Mouse (Mus musculus) urinary bladder, postnatal 25 days (tissue): Measurements from ENCODE around the gene Psmd3.
A peak's percentile ranks its signal among the peaks of the same experiment; 100 is the strongest.
"Not testable (repeated sequence)": the region's sequence is repeated elsewhere in the genome, so short reads cannot be mapped to it uniquely, and the experiment has no call there.

Source experiments
- DNase-seq: peaks from one replicate; pipeline ENCODE4 v3.0.0; 2022; ENCODE audit warnings: low spot score

Psmd3 gene

GRCm38 (mm10) chr11:98721458-98722226 is 39.3 kb downstream of the Psmd3 start:
- DNase-seq, result no peak

GRCm38 (mm10) chr11:98723098-98723497 is 40.7 kb downstream of the Psmd3 start:
- no peak for DNase-seq

GRCm38 (mm10) chr11:98725926-98726506 is 43.7 kb downstream of the Psmd3 start:
- no peak for DNase-seq

DNA sequence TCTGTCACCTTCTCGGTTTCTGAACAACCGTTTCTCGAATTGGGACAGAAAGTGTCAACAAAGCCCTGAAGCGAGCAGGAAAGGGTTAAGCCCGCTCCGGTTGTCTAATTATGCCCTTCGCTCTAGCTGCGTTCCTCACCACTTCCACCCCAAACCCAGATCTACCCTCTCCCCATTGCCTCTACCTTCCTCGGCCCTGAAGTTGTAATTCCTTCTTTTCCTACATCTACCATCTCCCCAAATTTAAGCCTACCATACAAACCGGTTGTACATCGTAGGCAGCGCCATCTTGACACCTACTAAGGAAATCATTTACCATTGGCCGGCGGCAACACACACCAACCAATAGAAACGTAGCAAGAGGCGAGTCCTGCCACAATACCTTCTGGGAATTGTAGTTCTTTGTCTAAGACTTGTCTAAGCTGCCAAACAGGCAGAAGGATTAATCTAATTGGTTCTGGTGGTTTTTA is 46.8 kb downstream of the Psmd3 start, which contains the start of gene Med24:
Med24 (minus strand) TSS at position 317 of the 470 bp plus-strand sequence.
- DNase-seq, result peak; percentile 62

DNA sequence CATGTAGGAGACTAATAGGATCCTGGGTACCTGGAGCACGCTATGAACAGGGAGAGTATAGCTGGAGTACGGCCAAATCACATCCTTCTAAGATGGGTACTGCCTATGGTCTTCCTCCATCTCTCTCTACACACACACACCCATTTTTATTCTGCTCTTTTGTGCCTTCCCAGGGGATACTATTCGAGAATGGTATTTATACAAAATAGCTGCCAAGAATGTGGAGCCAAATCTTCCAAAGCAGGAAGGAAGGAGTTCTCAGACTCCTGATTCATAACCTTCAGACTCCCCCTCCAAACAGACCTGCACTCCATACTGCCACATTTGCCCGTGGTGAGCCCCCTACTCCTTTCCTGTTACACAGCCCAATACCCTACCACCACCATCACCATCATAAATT is 48.4 kb downstream of the Psmd3 start:
- no peak for DNase-seq

DNA sequence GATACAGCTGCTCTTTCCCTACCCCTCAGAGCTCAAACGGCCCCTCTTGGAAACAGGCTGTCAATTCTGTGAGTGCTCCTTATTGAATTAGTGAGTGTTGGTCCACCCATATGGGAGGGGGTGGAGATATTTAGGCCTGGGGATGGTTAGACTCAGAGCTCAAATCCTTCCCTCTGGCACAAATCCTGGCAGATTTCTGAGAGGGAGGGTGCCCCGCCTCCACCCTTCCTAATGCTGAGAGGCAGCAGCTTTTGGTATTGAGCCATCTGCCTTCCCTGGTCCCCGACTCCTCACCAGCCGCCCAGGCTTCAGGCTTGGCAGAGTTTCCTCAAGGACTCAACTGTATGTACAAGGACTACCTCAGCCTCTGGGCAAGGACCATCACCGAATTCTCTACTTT is 48.8 kb downstream of the Psmd3 start:
- no peak for DNase-seq

- DNase-seq, result no peak
Observed at GRCm38 (mm10) chr11:98734020-98734419, 51.7 kb downstream of the Psmd3 start.

DNA sequence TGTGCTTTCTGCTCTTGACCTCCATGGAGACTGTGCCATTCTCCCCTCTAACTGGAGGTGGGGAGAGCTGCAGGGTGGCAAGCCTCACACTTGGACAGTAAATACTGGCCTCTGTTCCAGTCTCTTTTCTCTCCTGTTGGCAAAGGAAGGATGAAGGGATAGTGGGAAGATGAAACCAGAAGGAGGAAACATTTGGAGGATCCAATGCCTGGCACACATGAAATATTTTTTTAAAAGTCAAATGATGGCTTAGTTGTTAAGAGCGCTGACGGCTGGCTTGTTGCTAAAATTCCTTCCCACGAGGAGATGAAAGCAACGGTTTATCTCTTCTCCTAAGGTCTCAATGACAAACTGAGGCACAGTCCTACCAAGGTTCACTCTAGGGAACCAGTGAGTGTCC is 52.8 kb downstream of the Psmd3 start:
- DNase-seq, result no peak

- no peak for DNase-seq
Observed at GRCm38 (mm10) chr11:98736176-98736575, 53.8 kb downstream of the Psmd3 start.

DNA sequence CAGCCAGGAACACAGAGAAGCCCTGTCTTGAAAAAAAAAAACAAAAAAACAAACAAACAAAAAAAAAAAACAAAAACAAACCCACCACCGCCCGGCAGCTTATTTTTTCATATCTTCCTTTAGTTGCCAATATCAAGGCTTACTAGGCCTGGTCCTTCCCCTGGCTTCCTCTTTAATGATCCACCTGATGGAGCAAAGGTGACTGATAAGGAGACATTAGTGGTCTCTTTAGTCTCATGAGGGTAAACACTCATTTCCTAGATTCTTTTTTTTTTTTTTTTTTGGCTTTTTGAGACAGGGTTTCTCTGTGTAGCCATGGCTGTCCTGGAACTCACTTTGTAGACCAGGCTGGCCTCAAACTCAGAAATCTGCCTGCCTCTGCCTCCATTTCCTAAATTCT is 54.9 kb downstream of the Psmd3 start:
- DNase-seq, result not testable (repeated sequence)

GRCm38 (mm10) chr11:98738428-98738911 is 56.1 kb downstream of the Psmd3 start:
- DNase-seq, result no peak

DNA sequence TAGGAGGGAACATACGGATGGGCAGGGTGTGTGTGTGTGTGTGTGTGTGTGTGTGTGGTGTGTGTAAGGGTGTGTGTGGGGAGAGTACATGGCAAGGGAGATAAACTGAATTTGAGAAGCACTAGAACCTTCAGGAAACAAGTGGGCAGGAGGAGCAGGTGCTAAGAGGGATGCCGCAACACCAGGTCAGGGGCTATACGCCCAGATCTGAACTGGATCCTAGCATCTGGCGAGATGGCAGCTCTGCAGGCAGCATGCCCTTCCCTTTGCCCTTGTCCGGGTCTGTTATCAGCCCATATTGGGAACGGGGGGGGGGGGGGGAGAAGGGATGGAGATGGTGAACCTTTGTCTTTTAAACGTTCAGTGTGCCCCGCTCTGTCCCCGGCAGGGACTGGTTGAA is 56.6 kb downstream of the Psmd3 start:
- DNase-seq, result no peak

- no peak for DNase-seq
Observed at GRCm38 (mm10) chr11:98740026-98740392, 57.7 kb downstream of the Psmd3 start.

DNA sequence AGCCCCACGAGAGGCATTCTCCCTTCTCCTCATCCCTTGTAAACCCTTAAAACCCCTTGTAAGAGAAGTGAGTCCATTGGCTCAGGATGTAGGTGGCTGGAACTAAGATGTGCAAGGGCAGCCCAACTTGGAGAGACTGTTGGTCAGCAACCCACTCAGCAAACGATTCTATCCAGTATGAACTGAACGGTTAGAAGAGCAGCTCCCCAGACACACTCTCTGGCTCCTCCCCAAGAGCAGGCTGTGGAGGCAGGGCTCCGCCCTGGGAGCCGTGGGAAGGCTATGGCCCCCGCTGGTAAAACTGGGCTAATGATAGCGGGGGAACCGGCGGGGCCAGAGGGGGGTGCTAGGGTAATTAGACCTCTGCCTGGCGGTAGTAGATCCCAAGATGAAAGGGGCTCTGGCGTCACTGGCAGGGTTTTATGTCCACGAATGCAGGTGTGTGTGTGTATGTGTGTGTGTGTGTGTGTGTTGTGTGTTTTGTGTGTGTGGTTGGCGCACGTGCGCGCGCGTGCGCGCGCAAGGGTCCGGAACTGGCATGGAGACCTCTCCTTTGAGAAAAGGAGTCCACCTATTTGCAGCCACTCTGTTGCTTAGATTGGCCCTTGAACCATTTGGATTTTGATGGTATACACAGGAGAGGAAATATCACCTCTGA is 58.2 kb downstream of the Psmd3 start, which contains the start of gene Thra:
Thra (plus strand) TSS at position 246 of the 658 bp plus-strand sequence.
- peak; percentile 58 for DNase-seq

DNA sequence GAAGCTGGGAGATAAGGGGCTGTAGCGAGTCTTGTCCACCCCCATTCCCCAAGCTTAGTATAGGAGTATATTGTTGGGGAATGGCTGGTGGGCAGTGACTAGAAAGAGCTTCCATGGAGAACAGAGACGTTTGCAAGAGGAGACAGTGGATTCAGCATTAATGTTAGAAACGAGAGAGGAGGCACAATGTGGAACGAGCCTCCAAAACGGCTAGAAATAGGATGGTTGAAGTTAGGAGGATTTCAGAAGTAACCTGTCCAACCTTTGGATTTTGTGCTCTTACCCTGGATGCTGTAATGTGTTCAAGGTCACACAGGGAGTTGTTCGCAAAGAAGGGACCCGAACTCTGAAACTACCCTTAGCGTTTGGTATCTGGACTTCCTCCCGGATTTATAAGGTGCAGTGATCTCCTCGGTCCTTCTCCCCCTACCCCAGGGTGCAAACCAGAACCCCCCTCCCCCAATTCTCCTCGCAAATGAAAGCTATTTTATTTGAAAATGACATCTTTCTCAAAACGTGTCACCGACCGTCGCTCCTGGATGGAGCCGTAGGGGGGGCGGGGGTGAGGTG is 58.8 kb downstream of the Psmd3 start:
- DNase-seq, result no peak

DNA sequence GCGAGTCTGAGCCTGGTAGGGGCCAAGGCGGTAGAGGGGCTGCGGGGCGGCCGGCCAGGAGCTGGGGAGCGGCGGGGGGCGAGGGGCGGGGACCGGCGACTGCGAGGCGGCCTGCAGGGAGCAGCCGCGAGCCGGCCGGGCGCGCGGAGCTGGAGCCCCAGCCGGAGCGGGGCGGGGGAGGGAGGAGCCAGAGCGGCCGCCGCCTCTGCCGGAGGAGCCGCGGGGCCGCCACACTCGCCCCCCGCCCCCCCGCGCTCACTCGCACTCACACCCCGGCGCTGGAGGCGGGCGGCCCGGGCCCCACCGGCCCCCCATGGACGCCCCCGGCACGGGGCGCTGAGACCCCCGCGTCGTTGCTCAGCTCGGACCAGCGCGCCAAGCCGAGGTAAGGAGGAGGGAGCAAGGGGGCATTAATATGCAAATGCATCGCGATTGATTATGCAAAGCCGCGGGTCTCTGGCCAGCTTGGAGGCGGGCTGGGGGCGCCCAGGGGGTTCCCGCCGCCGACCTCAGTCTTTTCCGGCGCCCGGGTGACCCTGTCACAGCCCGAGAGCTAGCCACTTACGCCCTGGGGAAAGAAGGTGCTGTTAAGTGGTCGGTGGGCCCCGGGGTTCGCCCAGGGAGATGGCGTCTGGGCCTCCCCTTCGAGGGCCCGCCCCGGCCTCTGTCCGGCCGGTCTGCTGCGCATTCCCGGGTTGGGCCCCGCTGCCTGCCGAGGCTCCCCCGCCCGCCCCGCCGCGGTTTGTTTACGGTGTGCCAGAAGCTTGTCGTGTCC is 59.5 kb downstream of the Psmd3 start:
- DNase-seq, result peak; percentile 76

DNA sequence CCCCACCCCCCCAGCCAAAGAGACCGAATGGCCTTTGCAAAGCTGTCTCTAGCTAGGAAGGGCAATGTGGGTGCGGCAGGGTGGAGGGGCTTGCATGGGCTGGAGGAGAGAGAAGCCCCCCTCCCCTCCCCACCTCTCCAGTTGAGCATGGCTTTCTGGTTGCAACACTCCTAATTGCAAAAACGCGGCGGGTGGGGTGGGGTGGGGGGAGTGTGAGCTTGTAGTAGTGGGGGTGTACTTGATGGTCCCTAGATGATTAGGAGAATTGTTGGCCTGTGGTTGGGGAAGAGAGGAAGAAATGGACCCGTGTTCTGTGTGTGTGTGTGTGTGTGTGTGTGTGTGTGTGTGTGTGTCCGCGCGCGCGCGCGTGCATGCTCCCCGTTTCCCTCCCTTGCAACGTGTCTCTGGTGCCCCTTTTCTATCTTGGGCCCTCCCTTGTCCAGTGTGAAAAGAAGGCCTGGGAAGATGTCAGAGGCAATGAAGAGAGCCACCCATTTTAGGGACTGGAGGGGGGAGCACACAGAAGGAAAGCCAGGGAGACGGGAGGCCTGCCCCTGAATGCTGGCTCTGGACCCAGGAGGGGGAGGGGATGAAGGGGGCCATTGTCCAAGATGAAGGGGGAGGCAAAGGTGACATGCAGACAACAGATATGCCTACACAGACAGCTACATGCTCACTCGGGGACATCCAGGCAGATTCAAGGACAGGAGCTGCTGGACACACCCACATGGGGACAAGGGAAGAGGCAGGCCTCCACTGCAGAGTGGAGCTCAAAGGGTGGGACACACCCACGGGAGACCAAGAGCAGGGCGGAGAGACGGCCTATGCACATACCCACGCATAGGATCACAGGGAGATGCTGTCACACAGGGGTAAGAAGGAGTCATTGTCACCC is 60.3 kb downstream of the Psmd3 start:
- no peak for DNase-seq

GRCm38 (mm10) chr11:98743655-98744345 is 61.4 kb downstream of the Psmd3 start:
- no peak for DNase-seq

- no peak for DNase-seq
Observed at GRCm38 (mm10) chr11:98744456-98745019, 62.2 kb downstream of the Psmd3 start.
